8 mouse cellular contexts compared by ENCODE assay signal in genomic region chr19:22303952-22304655, GRCm38 (mm10).
DNase-seq lines count a peak whose midpoint lies in the region; ATAC-seq and TF ChIP-seq lines count a peak whose summit lies in the region.

No protein-coding gene starts in this region.

- H3K4me2 ChIP-seq in forebrain, postnatal 0 days (ENCODE audit: low read depth): peak overlapping the region; percentile 47
- peak overlapping the region; percentile 37; the same call in 1 of the 2 replicates for H3K4me2 ChIP-seq in liver, embryonic 15.5 days
- peak overlapping the region; percentile 56 for H3K4me2 ChIP-seq in neural tube, embryonic 13.5 days

- no peak for TF ChIP-seq CTCF in ES-Bruce4 (IDR thresholded peaks at IDR 0.05; ENCODE audit: low read depth, low read length)
- peak; percentile 71 for TF ChIP-seq CTCF in forebrain, postnatal 0 days (IDR thresholded peaks at IDR 0.05; ENCODE audit: low read depth)
- peak; percentile 29; the same call in 1 of the 2 replicates for TF ChIP-seq CTCF in testis, adult 2 months (IDR thresholded peaks at IDR 0.05; ENCODE audit: control insufficient read depth, insufficient read depth, insufficient replicate concordance, low read depth, low read length)

- TF ChIP-seq EP300 in ES-Bruce4 (IDR thresholded peaks at IDR 0.05; ENCODE audit: insufficient read depth, low read depth, low read length): no peak

- no peaks in the 10 kb centered on the region for H3K27me3 ChIP-seq in ES-Bruce4 (ENCODE audit: control insufficient read depth, insufficient read depth, low read length, poor library complexity, severe bottlenecking)
- H3K27me3 ChIP-seq in forebrain, postnatal 0 days (ENCODE audit: insufficient read depth, low read length): no peaks in the 10 kb centered on the region
- no peaks in the 10 kb centered on the region for H3K27me3 ChIP-seq in liver, embryonic 15.5 days
- no peaks in the 10 kb centered on the region for H3K27me3 ChIP-seq in neural tube, embryonic 13.5 days
- H3K27me3 ChIP-seq in testis, adult 2 months (ENCODE audit: control insufficient read depth, insufficient read depth, low read length): no peaks in the 10 kb centered on the region

- peak; percentile 89 for ATAC-seq in forebrain, postnatal 0 days
- no peak for ATAC-seq in liver, embryonic 15.5 days (ENCODE audit: insufficient read depth)
- ATAC-seq in neural tube, embryonic 13.5 days (ENCODE audit: low read depth): peak; percentile 80

- DNase-seq in cerebellum, adult 11 months: peak; percentile 83
- DNase-seq in forebrain, postnatal 0 days: peak; percentile 96
- peak; percentile 2 for DNase-seq in heart, postnatal 25 days (ENCODE audit: low spot score)
- DNase-seq in large intestine, adult 2 months (ENCODE audit: low read depth, low spot score): peak; percentile 22

- H3K9ac ChIP-seq in ES-Bruce4 (ENCODE audit: low read depth, poor library complexity, severe bottlenecking): no peak overlapping the region
- H3K9ac ChIP-seq in forebrain, postnatal 0 days: peak overlapping the region; percentile 41
- no peak overlapping the region for H3K9ac ChIP-seq in liver, embryonic 15.5 days
- H3K9ac ChIP-seq in neural tube, embryonic 13.5 days: peak overlapping the region; percentile 63

- no peaks in the 10 kb centered on the region for H3K9me3 ChIP-seq in ES-Bruce4 (replicated peaks; ENCODE audit: control insufficient read depth, insufficient read depth, low read length, poor library complexity, severe bottlenecking)
- no peaks in the 10 kb centered on the region for H3K9me3 ChIP-seq in forebrain, postnatal 0 days (ENCODE audit: low read length)
- H3K9me3 ChIP-seq in liver, embryonic 15.5 days (replicated peaks): no peaks in the 10 kb centered on the region
- H3K9me3 ChIP-seq in neural tube, embryonic 13.5 days: no peaks in the 10 kb centered on the region

- H3K4me3 ChIP-seq in ES-Bruce4 (ENCODE audit: low read depth, low read length): peak overlapping the region; percentile 30; the same call in 1 of the 2 replicates
- H3K4me3 ChIP-seq in forebrain, postnatal 0 days (ENCODE audit: low read depth, low read length): peak overlapping the region; percentile 24; the same call in 1 of the 2 replicates
- H3K4me3 ChIP-seq in liver, embryonic 15.5 days (replicated peaks): no peak overlapping the region
- peak overlapping the region; percentile 29 for H3K4me3 ChIP-seq in neural tube, embryonic 13.5 days
- H3K4me3 ChIP-seq in testis, adult 2 months (ENCODE audit: control insufficient read depth, low read depth, low read length): no peak overlapping the region

- TF ChIP-seq POLR2A in ES-Bruce4 (IDR thresholded peaks at IDR 0.05; ENCODE audit: insufficient read depth, low read length): no peak
- TF ChIP-seq POLR2A in testis, adult 2 months (IDR thresholded peaks at IDR 0.05; ENCODE audit: control insufficient read depth, low read depth, low read length): no peak

- H3K27ac ChIP-seq in ES-Bruce4 (ENCODE audit: insufficient read depth, low read length): no peak overlapping the region
- H3K27ac ChIP-seq in forebrain, postnatal 0 days (ENCODE audit: low read depth, low read length): peak overlapping the region; percentile 11; the same call in 1 of the 2 replicates
- no peak overlapping the region for H3K27ac ChIP-seq in liver, embryonic 15.5 days (replicated peaks)
- 0 out of 2 replicates have a peak overlapping the region, but pooled peaks have one; percentile 23 for H3K27ac ChIP-seq in neural tube, embryonic 13.5 days (replicated peaks)
- no peak overlapping the region for H3K27ac ChIP-seq in testis, adult 2 months (ENCODE audit: control insufficient read depth, insufficient read depth, low read depth, low read length)

- 2% methylated on average over 16 of the region's 18 CpGs for WGBS in forebrain, postnatal 0 days
- WGBS in large intestine, adult 2 months: 6% methylated on average over 18 of the region's 18 CpGs
- WGBS in liver, embryonic 15.5 days (ENCODE audit: insufficient replicate concordance): 11% methylated on average over 17 of the region's 18 CpGs
- WGBS in neural tube, embryonic 13.5 days: 2% methylated on average over 18 of the region's 18 CpGs

- no peaks in the 10 kb centered on the region for H3K36me3 ChIP-seq in ES-Bruce4 (ENCODE audit: control insufficient read depth, insufficient read depth, low read length, poor library complexity, severe bottlenecking)
- no peaks in the 10 kb centered on the region for H3K36me3 ChIP-seq in forebrain, postnatal 0 days (ENCODE audit: insufficient read depth)
- H3K36me3 ChIP-seq in liver, embryonic 15.5 days (replicated peaks): no peaks in the 10 kb centered on the region
- H3K36me3 ChIP-seq in neural tube, embryonic 13.5 days: no peaks in the 10 kb centered on the region
- H3K36me3 ChIP-seq in testis, adult 2 months (ENCODE audit: control insufficient read depth, insufficient read depth, low read length): no peaks in the 10 kb centered on the region

- peaks cover 2% of the 10 kb centered on the region for H3K4me1 ChIP-seq in ES-Bruce4 (ENCODE audit: control insufficient read depth, insufficient read depth, low read length)
- peaks cover 12% of the 10 kb centered on the region; the same call in 1 of the 2 replicates for H3K4me1 ChIP-seq in forebrain, postnatal 0 days (ENCODE audit: insufficient read depth)
- H3K4me1 ChIP-seq in liver, embryonic 15.5 days (replicated peaks): no peaks in the 10 kb centered on the region; the same call in 1 of the 2 replicates
- H3K4me1 ChIP-seq in neural tube, embryonic 13.5 days (replicated peaks): peaks cover 14% of the 10 kb centered on the region
- H3K4me1 ChIP-seq in testis, adult 2 months (ENCODE audit: control insufficient read depth, insufficient read depth, low read length): peaks cover 2% of the 10 kb centered on the region; the same call in 1 of the 2 replicates

- intact Hi-C loops in heart, postnatal 25 days (cut with DNase I): loop anchor here (2.0 to 5.0 kb wide), 4 partner anchors 482 to 932 kb away; no protein-coding TSS in a partner anchor

Comparison
In these comparisons a context has a peak if more than half of its experiments do, and no peak if none do; other contexts are left out.
1. H3K27ac ChIP-seq: peak in forebrain, postnatal 0 days (single experiment) and neural tube, embryonic 13.5 days (single experiment); none in ES-Bruce4 (single experiment), liver, embryonic 15.5 days (single experiment) and testis, adult 2 months (single experiment).
2. H3K4me3 ChIP-seq: peak in ES-Bruce4 (single experiment), forebrain, postnatal 0 days (single experiment) and neural tube, embryonic 13.5 days (single experiment); none in liver, embryonic 15.5 days (single experiment) and testis, adult 2 months (single experiment).
3. H3K9ac ChIP-seq: peak in forebrain, postnatal 0 days (single experiment) and neural tube, embryonic 13.5 days (single experiment); none in ES-Bruce4 (single experiment) and liver, embryonic 15.5 days (single experiment).
4. DNase-seq: peak in every context shown above with its lines; median percentile 96 in forebrain, postnatal 0 days; 83 in cerebellum, adult 11 months; 22 in large intestine, adult 2 months; 2 in heart, postnatal 25 days.
5. Peak in every context shown above with its lines, with median percentiles within 50 percentile points of each other: H3K4me2 ChIP-seq.